Mouse (Mus musculus) heart, embryonic 14.5 days (tissue): Measurements from ENCODE around the gene Umod. TPM values are rescaled to one million over a fixed set of nuclear protein-coding genes. Genes with fewer than 3 reads are reported as not detected.

Source experiments
- ATAC-seq: fragments of 200-750 bp; cut with Nextera tagmentation; 2 replicates; pipeline ENCODE4 v1.8.0; 2017; ENCODE audit warnings: low read depth, moderate TSS enrichment; ENCODE audit not compliant: insufficient number of reproducible peaks, insufficient read depth, low FRiP score
- H3K27ac ChIP-seq, 2 experiments: fragments of 200-500 bp in 1 of 2; fragments of 300-500 bp in 1 of 2; sonication (generic) in 1 of 2; replicated peaks in 1 of 2; 2 replicates each; pipeline ENCODE4 v1.5.1; 2012 to 2014; ENCODE audit warnings: low read depth in 2 of 2, low read length in 2 of 2, control low read depth in 1 of 2, mild to moderate bottlenecking in 1 of 2, mixed read lengths in 1 of 2; ENCODE audit not compliant: control insufficient read depth in 1 of 2, insufficient read depth in 1 of 2
- H3K27me3 ChIP-seq: fragments of 300-500 bp; sonication (generic); 2 replicates; pipeline ENCODE4 v1.6.1; 2014; ENCODE audit warnings: mild to moderate bottlenecking, low read length, control low read depth; ENCODE audit not compliant: control insufficient read depth, insufficient read depth
- H3K36me3 ChIP-seq: fragments of 300-500 bp; sonication (generic); 2 replicates; pipeline ENCODE4 v1.6.1; 2014; ENCODE audit warnings: mild to moderate bottlenecking, control low read depth, low read length, mixed read lengths; ENCODE audit not compliant: control insufficient read depth, insufficient read depth
- H3K4me1 ChIP-seq, 2 experiments: fragments of 200-500 bp in 1 of 2; fragments of 300-500 bp in 1 of 2; sonication (generic) in 1 of 2; 2 replicates each; pipeline ENCODE4 v1.6.1; 2012 to 2014; ENCODE audit warnings: low read length in 2 of 2, control low read depth in 1 of 2, mixed read lengths in 1 of 2; ENCODE audit not compliant: control insufficient read depth in 2 of 2, insufficient read depth in 2 of 2
- H3K4me2 ChIP-seq: fragments of 300-500 bp; sonication (generic); 2 replicates; pipeline ENCODE4 v1.6.1; 2014; ENCODE audit warnings: mild to moderate bottlenecking, low read length
- H3K4me3 ChIP-seq, 2 experiments: fragments of 200-500 bp in 1 of 2; fragments of 300-500 bp in 1 of 2; sonication (generic) in 1 of 2; 2 replicates each; pipeline ENCODE4 v1.5.1; 2012 to 2014; ENCODE audit warnings: low read length in 2 of 2, mild to moderate bottlenecking in 2 of 2, control low read depth in 1 of 2, low read depth in 1 of 2, moderate library complexity in 1 of 2; ENCODE audit not compliant: control insufficient read depth in 1 of 2, insufficient read depth in 1 of 2
- H3K9ac ChIP-seq: fragments of 300-500 bp; sonication (generic); 2 replicates; pipeline ENCODE4 v1.6.1; 2014; ENCODE audit warnings: mild to moderate bottlenecking, low read length
- H3K9me3 ChIP-seq: fragments of 300-500 bp; sonication (generic); 2 replicates; pipeline ENCODE4 v1.6.1; 2016; ENCODE audit warnings: low read length, control low read depth; ENCODE audit not compliant: control insufficient read depth
- WGBS: fragments of 180-500 bp; shearing (Covaris S2); extraction: QIAGEN DNeasy Blood & Tissue Kit; methylation state at CpG from one replicate; pipeline ENCODE4 v1.1.7; 2014; 5-methylcytosine and 5-hydroxymethylcytosine counted together
- polyA plus RNA-seq: library from polyadenylated mRNA; unstranded; fragments of >200 nt; fragmentation: Nextera tagmentation; extraction: Ambion mirVana; gene quantifications from 2 replicates; pipeline ENCODE4 v1.2.1, GENCODE M21; 2014

Gene Umod
- polyA plus RNA-seq = not detected in 2 replicates

DNA sequence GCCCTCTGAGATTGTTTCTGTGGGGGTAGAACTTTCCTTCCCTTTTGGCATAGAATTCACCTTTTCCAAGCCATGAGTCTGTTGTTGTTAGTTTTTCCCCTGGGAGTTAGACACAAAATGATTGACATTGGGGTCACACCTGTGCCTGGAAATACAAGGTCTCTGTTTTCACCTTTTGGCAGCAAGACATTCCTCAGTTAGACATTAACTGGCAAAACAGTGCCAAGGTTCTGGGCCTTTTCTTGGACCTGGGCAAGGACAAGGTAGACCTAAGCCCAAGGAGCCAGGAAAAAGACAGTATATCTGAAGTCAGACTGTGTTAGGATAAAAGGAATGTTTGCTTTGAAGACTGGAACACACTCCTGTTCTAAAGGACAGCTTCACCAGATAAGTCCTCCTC is at the start of gene Umod:
Umod (minus strand) TSS at position 27 of the 400 bp plus-strand sequence.
- Histone ChIP-seq H3K27me3 (no peaks in the 10 kb centered on the region), H3K9me3 (no peaks in the 10 kb centered on the region), H3K9ac (no peak within 1 kb of the TSS), H3K4me2 (no peak within 1 kb of the TSS), H3K4me1 (no peaks in the 10 kb centered on the region), H3K4me3 (no peak within 1 kb of the TSS), H3K27ac (no peak within 1 kb of the TSS), H3K36me3 (no peaks in the 10 kb centered on the region)
- no peak for ATAC-seq

DNA sequence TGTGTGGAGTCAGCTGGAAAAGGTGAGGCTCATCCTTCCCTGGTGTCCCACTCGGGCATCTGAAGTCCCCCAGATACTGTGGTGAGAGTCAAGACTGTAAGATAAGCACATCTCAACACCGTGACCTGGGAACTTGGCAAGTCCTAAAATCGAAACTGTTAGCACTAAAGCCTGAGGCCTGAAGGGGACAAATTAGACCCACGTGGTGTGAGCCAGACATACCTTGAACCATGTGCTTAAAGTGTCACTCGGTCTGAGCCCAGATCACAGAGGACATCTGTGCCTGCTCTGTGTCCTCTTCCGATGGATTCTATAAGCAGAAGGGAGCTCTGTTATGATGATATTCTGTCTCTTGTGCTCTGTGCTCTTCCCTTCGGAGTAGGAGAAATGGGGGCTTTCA is 49.5 kb upstream of the Umod start:
- no peaks in the 10 kb centered on the region for H3K4me1 ChIP-seq
- no peaks in the 10 kb centered on the region for H3K36me3 ChIP-seq
- ATAC-seq = no peak
- no peak overlapping the region for H3K4me2 ChIP-seq
- no peak overlapping the region for H3K9ac ChIP-seq
- 60% methylated on average over 7 of the region's 7 CpGs for WGBS
- no peaks in the 10 kb centered on the region for H3K9me3 ChIP-seq
- H3K27ac ChIP-seq = no peak overlapping the region
- H3K27me3 ChIP-seq = no peaks in the 10 kb centered on the region
- no peak overlapping the region for H3K4me3 ChIP-seq

DNA sequence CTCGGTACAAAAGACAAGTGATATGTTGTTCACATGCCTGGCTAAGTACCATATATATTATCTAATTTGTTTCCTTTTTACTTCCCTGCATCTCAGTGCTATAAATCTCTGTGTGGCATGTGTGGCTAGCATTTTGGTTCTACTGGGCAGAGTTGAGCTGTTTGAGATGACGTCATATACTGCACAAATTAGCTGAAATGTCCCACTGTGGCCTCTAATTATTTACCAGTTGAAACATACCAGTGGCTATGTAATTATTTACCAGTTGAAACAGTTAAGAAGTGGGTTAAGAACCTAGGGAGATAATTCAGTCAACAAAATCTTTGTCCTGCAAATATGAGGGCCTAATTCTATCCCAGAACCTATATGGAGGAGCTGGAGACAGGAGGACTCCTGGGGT is 48.5 kb upstream of the Umod start:
- Histone ChIP-seq H3K4me1 (no peaks in the 10 kb centered on the region), H3K27ac (no peak overlapping the region), H3K9me3 (no peaks in the 10 kb centered on the region), H3K27me3 (no peaks in the 10 kb centered on the region), H3K9ac (no peak overlapping the region), H3K4me3 (no peak overlapping the region), H3K36me3 (no peaks in the 10 kb centered on the region), H3K4me2 (no peak overlapping the region)
- no peak for ATAC-seq
- WGBS = 71% methylated on average over 2 of the region's 2 CpGs

DNA sequence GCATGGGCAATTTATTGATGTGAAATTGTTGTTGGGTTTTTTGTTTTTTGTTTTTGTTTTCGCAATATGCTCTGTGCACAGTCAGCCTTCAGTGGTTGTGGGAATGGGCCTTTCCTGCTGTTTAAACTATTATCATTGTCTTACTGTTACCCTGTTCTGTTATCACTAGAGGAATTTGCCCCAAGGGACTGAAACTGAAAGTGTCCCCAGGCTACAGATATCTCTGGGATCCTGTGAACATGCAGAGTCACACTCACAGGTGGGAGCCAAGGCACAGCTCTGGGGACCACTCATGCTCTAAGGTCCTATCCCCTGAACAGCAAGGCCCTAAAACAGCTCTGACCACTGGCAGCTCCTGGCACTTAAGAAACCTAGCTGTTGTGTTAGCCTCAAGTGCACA is 48.1 kb upstream of the Umod start:
- Histone ChIP-seq H3K27me3 (no peaks in the 10 kb centered on the region), H3K4me3 (no peak overlapping the region), H3K27ac (no peak overlapping the region), H3K9ac (no peak overlapping the region), H3K4me1 (no peaks in the 10 kb centered on the region), H3K36me3 (no peaks in the 10 kb centered on the region), H3K9me3 (no peaks in the 10 kb centered on the region), H3K4me2 (no peak overlapping the region)
- WGBS = 86% methylated on average over 1 of the region's 1 CpGs
- ATAC-seq = no peak

DNA sequence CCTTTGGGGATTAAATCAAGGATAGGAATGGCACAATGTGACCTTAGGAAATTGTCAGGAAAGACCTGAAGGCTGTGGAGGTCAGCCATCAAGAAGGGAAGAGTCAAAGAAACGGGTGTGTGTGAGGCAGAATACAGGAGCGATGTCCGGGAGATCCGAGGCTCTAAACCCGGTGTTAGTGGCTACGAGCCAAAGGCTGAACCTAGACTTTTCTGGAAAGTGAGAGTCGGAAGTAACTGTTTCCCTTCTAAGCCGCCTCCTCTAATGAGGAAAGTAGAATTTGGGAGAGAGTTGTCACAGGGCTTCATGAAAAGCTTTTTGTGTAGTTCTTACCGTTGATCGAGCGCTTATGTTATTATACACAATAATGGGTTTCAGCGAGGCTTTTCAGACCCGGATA is 47.4 kb upstream of the Umod start:
- WGBS = 77% methylated on average over 13 of the region's 13 CpGs
- H3K36me3 ChIP-seq = no peaks in the 10 kb centered on the region
- no peak overlapping the region for H3K27ac ChIP-seq
- no peaks in the 10 kb centered on the region for H3K9me3 ChIP-seq
- ATAC-seq = no peak
- H3K9ac ChIP-seq = no peak overlapping the region
- no peaks in the 10 kb centered on the region for H3K27me3 ChIP-seq
- no peaks in the 10 kb centered on the region for H3K4me1 ChIP-seq
- H3K4me3 ChIP-seq = no peak overlapping the region
- H3K4me2 ChIP-seq = no peak overlapping the region

DNA sequence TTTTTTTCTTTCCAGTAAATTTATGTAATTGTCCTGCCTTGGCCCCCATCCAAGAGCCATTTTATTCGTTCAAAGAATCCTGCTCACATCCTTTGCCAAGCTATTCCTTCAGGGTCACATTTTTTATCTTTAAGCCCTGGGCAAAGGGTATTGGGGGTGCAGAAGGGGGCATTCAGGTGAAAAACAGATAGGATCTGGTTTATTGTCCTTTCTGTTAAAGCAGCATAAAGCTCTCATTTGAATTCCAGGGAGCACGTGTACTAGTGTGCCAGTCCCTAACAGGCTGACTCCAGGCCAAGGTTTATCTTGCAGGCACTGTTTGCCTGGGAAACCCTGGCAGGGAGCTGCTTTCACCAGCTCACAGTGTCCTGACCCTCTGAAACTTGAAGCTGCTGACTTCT is 46.8 kb upstream of the Umod start:
- Histone ChIP-seq H3K4me3 (no peak overlapping the region), H3K9ac (no peak overlapping the region), H3K27me3 (no peaks in the 10 kb centered on the region), H3K27ac (no peak overlapping the region), H3K36me3 (no peaks in the 10 kb centered on the region), H3K9me3 (no peaks in the 10 kb centered on the region), H3K4me2 (no peak overlapping the region), H3K4me1 (no peaks in the 10 kb centered on the region)
- WGBS = 32% methylated on average over 2 of the region's 2 CpGs
- no peak for ATAC-seq

DNA sequence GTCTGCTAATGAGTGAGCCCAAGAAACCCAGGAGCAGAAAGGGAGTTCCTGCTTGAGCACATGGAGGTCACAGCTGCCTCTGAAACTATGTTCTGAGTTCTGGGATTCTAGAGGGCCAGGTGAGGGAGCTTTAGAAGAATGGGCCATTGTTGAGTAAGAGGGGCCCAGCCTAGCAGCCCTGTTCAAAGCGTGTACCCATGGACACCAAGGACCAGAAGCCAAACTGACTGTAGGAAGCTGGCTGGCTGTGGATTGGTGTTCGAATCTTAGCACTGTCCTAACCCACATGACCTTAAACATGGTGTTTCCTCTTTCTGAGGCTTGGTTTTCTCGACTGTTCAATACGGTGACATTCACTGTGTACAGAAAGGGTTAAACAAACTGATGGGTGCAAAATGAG is 44.3 kb upstream of the Umod start, which contains the start of gene Pdilt:
Pdilt (minus strand) TSS at position 101 of the 400 bp plus-strand sequence.
- H3K27ac ChIP-seq = no peak within 1 kb of the TSS
- H3K27me3 ChIP-seq = no peaks in the 10 kb centered on the region
- no peak within 1 kb of the TSS for H3K4me2 ChIP-seq
- no peak for ATAC-seq
- no peak within 1 kb of the TSS for H3K4me3 ChIP-seq
- no peaks in the 10 kb centered on the region for H3K36me3 ChIP-seq
- no peak within 1 kb of the TSS for H3K9ac ChIP-seq
- H3K4me1 ChIP-seq = no peaks in the 10 kb centered on the region
- H3K9me3 ChIP-seq = no peaks in the 10 kb centered on the region
- WGBS = 67% methylated on average over 4 of the region's 4 CpGs

DNA sequence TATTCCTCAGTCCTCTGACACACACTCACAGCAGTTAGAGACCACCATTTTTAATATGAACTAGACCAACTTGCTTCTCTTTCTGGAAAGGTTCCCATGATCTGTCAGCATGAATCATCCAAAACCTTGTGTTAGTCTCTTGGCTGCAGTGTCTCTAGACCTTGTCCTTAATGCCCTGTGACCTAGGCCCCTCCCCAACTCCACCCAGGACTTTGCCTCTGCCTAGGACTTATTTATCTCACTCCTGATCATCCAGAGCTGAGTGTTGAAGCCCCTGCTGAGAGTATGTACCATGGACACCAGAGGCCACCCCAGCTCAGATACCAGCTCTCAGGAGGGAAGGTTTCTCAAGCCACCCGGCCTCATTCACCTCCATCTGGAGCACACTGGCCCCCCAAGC is 43.3 kb upstream of the Umod start:
- no peaks in the 10 kb centered on the region for H3K9me3 ChIP-seq
- H3K4me1 ChIP-seq = no peaks in the 10 kb centered on the region
- H3K36me3 ChIP-seq = no peaks in the 10 kb centered on the region
- no peak overlapping the region for H3K27ac ChIP-seq
- H3K27me3 ChIP-seq = no peaks in the 10 kb centered on the region
- WGBS = 58% methylated on average over 1 of the region's 1 CpGs
- ATAC-seq = no peak
- H3K4me3 ChIP-seq = no peak overlapping the region
- no peak overlapping the region for H3K4me2 ChIP-seq
- H3K9ac ChIP-seq = no peak overlapping the region
